Mouse (Mus musculus): Measurements from ENCODE around the gene Hs6st1.
A peak's percentile ranks its signal among the peaks of the same experiment; 100 is the strongest.

Hs6st1 gene

GRCm38 (mm10) chr1:36064861-36065760, 3.1 kb upstream of the Hs6st1 start:
- peak; percentile 93 to 95 for DNase-seq

- peak in 1 of 2 experiments; percentile 25 for DNase-seq
These were observed 2.4 kb upstream of the Hs6st1 start for GRCm38 (mm10) chr1:36065761-36066150.

DNA sequence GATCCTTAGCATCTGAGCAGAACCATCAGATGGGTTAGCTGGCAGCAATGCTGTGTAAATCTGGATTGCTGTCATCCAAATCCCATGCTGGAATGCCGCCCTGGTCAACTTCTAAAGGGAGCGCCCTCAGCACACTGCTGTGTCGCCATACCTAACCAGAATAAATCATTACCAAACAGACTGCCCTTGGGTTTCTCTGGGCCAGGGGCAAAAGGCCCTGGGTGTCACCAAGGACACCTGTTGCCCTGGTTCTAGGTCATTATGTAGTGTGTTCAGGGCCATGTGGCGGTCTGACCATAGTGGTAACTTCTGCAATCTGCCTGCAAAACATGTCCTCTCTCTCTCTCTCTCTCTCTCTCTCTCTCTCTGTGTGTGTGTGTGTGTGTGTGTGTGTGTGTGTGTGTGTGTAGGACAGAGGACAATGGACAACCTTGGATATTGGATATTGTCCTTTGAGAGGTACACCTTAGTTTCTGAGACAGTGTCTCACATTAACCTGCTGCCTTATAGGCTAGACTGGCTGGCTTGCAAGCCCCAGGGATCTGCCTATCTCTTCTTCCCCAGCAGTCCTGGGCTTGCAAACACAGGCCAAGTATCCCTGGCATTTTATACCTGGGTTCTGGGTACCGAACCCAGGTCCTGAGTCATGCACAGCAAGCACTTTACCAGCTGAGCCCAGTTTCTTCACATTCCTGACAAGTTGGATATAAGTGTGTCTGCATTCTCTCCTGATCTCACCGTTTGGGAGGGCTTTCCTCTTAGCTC, 1.8 kb upstream of the Hs6st1 start:
- DNase-seq: peak in 1 of 2 experiments; percentile 8

GRCm38 (mm10) chr1:36067201-36067600, 999 bp upstream of the Hs6st1 start:
- DNase-seq: no peak

DNA sequence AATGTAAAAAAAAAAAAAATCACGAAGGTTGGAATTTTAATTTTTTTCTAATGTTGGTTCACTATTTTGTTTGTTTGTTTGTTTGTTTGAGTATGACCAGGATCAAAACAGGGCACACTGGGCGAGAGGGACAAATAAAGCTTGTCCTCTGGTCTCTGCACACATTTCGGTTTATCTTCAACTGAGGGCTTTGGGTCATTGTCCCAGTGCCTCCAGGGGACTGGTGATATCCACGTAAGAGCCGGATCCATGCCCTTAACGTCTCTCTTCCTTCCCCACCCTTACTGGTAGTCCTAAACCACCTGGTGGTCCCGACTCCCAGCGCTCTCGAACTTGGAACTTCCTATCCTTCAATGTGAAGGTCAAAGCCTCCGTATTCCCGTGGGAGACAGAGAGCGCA, 589 bp upstream of the Hs6st1 start:
- DNase-seq: no peak

DNA sequence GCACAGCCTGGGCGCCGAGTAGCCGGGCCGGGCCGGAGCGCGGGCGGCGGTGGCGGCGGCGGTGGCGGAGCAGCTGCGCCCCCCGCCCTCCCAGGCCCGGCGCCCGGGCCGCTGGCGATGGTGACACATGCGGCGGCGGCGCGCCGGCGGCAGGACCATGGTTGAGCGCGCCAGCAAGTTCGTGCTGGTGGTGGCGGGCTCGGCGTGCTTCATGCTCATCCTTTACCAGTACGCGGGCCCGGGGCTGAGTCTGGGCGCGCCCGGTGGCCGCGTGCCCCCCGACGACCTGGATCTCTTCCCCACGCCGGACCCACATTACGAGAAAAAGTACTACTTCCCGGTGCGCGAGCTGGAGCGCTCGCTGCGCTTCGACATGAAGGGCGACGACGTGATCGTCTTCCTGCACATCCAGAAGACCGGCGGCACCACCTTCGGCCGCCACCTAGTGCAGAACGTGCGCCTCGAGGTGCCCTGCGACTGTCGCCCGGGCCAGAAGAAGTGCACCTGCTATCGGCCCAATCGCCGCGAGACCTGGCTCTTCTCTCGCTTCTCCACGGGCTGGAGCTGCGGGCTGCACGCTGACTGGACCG, 426 bp downstream of the Hs6st1 start:
- peak; percentile 66 to 70 for DNase-seq

DNA sequence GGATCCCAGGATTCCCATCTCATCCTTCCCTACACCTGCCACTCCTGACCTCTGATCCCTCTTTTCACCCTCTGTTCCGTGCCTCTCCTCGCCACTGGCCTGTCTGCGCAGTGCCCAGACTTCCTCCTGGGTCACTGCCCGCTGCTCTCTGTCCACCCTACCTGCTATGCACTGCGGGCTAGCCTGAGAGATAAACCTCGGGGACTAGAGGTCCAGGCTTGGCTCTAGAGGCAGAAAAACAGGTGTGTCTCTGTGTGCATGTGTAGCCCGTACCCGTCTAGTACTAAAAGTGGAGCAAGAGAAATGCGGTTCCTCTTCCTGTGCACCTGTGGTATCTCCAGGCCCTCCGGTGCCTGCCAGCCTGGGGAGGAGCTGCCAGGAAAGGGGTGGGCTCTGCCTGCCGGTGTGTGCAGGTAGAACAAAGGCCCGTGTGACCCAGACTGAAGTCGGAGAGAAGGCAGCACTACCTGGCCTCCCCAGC, 1.1 kb downstream of the Hs6st1 start:
- peak; percentile 70 for DNase-seq

GRCm38 (mm10) chr1:36070190-36070589, 2.0 kb downstream of the Hs6st1 start:
- no peak for DNase-seq

DNA sequence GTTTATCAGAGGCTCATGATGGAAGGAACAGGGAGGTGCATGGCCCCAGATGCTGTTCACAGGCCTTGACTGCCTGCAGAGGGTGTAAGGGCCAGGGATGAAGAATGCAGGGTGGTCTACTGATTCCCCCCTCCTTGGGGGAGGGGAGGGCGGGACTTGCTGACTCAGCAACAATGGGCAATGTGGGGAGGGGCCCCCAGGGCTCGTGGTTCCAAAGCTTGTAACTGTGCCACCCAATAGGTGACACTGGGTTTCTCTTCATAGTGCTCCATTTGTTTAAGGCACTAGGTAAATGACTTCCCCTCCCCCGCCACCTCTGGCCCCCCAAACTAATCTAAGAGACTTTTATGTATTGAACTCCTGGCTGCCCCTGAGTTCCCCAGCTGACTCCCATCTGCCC, 2.5 kb downstream of the Hs6st1 start:
- DNase-seq: no peak

GRCm38 (mm10) chr1:36071176-36071575, 3.0 kb downstream of the Hs6st1 start:
- DNase-seq: no peak

DNA sequence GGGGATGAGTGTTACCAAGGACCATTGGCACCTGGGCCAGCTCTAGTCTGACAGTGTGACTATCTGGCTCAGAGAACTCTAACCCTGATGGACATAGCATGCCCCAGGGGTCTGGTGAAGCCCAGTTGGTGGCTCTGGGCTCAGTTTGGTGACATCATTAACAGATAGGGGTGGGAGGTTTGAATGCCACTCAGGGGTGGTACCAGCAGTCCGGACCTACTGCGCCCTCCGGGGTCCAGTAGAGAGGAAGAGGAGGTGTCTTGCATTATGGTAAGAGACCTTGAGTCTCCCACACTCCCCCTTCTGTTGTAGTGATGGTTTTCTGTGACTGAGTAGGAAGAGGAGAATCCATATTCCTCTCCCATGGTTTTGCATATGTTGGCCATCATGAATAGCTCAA, 3.4 kb downstream of the Hs6st1 start:
- DNase-seq: no peak

- no peak for DNase-seq
These were observed 4.7 kb downstream of the Hs6st1 start for GRCm38 (mm10) chr1:36072588-36073556.

DNA sequence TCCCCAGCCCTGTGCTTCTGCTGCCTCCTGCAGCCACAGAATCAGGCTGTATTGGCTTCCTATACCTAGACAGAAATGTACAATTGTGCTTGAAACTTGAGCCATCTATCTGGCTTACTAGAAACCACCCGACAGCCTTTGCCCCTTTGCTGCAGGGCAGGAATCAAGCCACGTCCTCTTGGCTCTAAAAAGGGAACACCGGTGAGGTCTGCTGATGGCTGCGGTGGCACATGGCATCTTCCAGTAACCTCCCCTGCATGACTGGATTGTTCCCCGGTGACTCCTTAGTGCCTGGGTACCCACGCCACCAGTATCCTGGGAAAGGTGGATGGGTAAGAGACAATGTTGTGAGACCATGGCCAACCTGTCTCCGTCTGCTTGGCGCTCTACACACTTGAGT, 5.4 kb downstream of the Hs6st1 start:
- peak; percentile 34 to 43 for DNase-seq

DNA sequence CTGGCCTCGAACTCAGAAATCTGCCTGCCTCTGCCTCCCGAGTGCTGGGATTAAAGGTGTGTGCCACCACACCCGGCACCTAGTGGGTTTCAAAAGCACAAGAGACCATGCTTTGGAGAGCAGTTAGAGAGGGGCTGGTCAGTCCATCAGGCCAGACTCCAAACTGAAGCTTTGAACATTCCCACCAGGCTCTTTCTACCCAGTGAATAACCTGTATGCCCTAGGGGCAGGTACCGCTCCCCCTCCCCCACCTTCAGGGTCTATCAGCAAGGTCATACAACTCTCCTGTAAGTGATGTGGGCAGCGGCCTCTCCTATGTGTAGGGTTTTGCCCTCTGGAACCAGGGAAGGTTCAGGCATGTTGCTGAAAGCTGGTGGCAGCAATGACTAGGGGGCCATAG, 6.0 kb downstream of the Hs6st1 start:
- no peak for DNase-seq

DNA sequence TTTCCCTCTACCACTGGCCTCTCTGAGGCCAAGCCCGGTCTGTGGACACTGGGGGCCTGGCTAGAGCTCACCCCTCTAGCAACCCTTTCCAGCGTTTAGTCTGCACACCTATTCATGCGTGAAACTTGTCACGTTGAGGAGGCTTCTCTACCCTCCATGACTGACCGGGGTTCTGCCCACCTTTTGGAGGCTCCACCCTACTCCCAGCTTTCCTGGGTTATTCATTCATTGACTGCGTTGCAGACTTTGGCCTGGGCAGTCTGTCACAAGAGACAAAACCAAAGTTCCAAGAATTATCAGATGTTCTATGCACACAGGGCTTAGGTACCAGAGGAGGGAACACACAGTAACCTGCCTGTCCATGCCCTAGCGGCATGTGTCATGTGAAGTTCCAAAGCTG, 6.8 kb downstream of the Hs6st1 start:
- DNase-seq: no peak

GRCm38 (mm10) chr1:36075652-36076051, 7.5 kb downstream of the Hs6st1 start:
- DNase-seq: peak in 1 of 2 experiments; percentile 10

DNA sequence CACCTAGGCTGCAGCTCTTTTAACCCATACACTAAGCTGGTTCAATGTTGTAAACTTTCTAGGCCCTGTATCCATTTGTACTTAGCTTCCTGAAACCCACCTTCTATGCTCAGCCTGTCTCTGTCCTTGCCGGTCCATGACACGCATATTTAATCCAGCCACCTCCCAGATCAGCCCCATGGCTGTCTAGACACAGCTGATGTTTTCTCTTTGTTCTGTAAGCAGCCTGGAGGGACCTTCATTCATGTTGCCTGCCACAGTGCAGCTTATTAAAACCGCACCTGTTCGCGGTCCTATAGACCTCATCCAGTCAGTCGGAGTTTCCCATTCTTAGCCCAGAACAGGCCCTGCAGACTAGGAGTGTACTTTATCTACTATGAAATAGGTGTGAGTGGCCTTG, 8.9 kb downstream of the Hs6st1 start:
- no peak for DNase-seq

DNA sequence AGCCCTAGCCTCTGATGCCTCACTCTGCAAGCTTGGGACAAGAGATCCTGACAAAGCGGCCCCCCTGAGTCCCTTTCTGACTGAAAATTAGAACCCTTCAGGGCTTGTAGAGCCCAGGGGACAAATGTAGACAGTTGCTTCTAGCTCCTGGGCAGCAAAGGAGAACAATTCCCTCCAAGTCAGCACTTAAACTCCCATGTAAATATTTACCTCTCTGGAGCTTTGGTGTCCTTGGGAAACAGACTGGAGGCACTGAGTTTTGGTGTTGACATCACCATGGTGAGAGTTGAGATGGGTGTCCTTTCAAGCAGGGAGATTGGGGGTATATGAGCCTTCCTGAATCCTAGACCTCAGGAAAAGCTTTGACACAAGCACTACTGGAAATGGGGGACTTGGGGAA, 10.1 kb downstream of the Hs6st1 start:
- DNase-seq: no peak

GRCm38 (mm10) chr1:36079679-36080078, 11.5 kb downstream of the Hs6st1 start:
- DNase-seq: peak; percentile 60 to 72

DNA sequence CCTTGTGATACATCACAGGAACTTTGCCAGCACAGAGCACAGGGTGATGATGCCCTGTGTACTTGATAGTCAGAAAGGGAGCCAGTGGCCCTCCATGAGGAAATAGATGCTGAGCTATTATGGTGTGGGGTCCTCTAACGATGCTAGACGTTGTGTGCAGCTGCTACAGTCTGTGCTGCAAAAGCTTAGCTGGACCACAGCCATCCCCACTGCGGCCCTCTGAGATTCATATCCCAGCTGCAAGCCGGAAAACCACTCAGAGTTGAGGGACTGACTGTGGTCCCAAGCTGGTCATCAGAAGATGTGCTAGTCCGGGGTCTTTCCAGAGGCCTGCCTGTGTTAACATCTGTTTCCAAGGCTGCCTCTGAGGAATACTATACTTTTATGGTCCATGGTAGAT, 12.8 kb downstream of the Hs6st1 start:
- no peak for DNase-seq

DNA sequence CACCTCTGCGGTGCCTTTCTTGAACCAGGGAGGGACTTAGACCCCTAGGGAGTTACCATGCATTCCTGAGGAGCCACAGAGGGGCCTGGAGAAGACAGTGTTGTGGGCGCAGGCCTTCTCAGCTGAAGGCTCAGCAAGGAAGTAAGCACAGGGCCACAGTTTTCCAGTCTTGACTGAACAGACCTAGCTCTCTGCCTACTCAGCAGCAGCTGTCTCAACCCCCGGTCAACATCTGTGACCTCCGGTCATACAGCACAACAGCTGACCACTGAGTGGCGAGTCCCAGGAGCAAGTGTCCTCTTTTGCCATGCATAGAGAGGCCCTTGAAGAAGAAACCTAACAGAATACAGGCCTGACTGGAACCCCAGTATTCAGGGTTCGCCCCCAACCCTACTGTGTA, 14.0 kb downstream of the Hs6st1 start:
- DNase-seq: no peak

DNA sequence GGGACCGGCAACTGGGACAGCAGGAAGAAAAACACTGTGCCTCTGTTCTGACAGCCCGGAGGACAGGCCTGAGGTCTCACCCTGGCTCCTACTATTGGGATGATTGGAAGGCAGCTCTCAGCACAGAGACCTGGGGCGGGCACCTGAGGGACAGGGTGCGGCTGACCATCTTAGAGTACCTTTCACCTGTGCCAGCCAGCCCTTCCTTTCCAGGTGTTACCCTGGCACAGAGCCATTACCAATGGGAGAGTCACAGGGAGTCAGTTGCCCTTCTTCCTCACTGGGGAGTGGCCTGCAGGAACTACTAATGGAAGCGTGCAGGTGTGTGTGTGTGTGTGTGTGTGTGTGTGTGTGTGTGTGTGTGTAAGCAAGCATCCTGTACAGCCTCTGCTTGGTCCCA, 15.4 kb downstream of the Hs6st1 start:
- DNase-seq: no peak
